Mouse (Mus musculus) stomach, embryonic 16.5 days (tissue): Measurements from ENCODE around the gene Wfdc1. TPM values are rescaled to one million over a fixed set of nuclear protein-coding genes. Genes with fewer than 3 reads are reported as not detected.

ENCODE experiments used
- ATAC-seq: fragments of 200-750 bp; cut with Nextera tagmentation; 2 replicates; pipeline ENCODE4 v1.8.0; 2017; ENCODE audit warnings: moderate number of reproducible peaks, moderate TSS enrichment; ENCODE audit not compliant: insufficient read depth, low FRiP score
- H3K27ac ChIP-seq: fragments of 300-500 bp; sonication (generic); 2 replicates; pipeline ENCODE4 v1.5.1; 2014; ENCODE audit warnings: low read length
- H3K27me3 ChIP-seq: fragments of 300-500 bp; sonication (generic); 2 replicates; pipeline ENCODE4 v1.6.1; 2014; ENCODE audit warnings: low read length, control low read depth, mixed read lengths; ENCODE audit not compliant: control insufficient read depth, insufficient read depth
- H3K36me3 ChIP-seq: fragments of 300-500 bp; sonication (generic); 2 replicates; pipeline ENCODE4 v1.6.1; 2014; ENCODE audit warnings: low read length; ENCODE audit not compliant: control insufficient read depth, insufficient read depth
- H3K4me1 ChIP-seq: fragments of 300-500 bp; sonication (generic); 2 replicates; pipeline ENCODE4 v1.6.1; 2014; ENCODE audit warnings: low read length, control low read depth, mixed read lengths; ENCODE audit not compliant: control insufficient read depth, insufficient read depth
- H3K4me2 ChIP-seq: fragments of 300-500 bp; sonication (generic); 2 replicates; pipeline ENCODE4 v1.6.1; 2014; ENCODE audit warnings: low read depth, low read length, mixed read lengths
- H3K4me3 ChIP-seq: fragments of 300-500 bp; sonication (generic); replicated peaks from 2 replicates; pipeline ENCODE4 v1.5.1; 2014; ENCODE audit warnings: mild to moderate bottlenecking, low read length
- H3K9ac ChIP-seq: fragments of 300-500 bp; sonication (generic); 2 replicates; pipeline ENCODE4 v1.6.1; 2014; ENCODE audit warnings: low read length
- H3K9me3 ChIP-seq: fragments of 300-500 bp; sonication (generic); replicated peaks from 2 replicates; pipeline ENCODE4 v1.6.1; 2016; ENCODE audit warnings: low read length, control low read depth; ENCODE audit not compliant: control insufficient read depth
- WGBS: fragments of 180-500 bp; shearing (Covaris S2); extraction: QIAGEN DNeasy Blood & Tissue Kit; methylation state at CpG from one replicate; pipeline ENCODE4 v1.1.7; 2014; 5-methylcytosine and 5-hydroxymethylcytosine counted together
- polyA plus RNA-seq: library from polyadenylated mRNA; unstranded; fragments of >200 nt; fragmentation: Nextera tagmentation; extraction: Ambion mirVana; gene quantifications from 2 replicates; pipeline ENCODE4 v1.2.1, GENCODE M21; 2015

Wfdc1 gene
- polyA plus RNA-seq, 1 experiment from 2014 or later: 33.9 TPM

DNA sequence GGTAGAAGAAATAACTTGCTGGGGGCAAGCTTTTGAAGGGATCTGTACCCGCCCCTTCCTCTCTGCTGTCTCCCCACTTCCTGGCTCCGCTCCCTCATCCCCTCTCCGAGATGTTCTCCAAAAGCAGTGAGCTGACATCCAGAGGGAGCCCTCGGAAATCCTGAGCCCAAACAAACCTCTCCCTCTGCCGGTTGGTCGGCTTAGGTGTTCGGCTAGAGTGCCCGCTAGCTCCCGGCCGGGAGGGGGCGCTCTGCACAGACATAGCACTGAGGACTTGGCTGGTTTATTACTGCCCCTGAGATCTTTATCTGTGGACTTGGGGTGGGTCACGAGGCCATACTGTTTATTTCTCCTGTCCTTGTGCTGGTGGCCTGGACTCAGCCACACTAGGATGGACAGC lies 3.1 kb downstream of the Wfdc1 start:
- H3K4me3 ChIP-seq: no peak overlapping the region
- H3K27me3 ChIP-seq: no peaks in the 10 kb centered on the region
- H3K4me1 ChIP-seq: peaks cover 40% of the 10 kb centered on the region
- H3K4me2 ChIP-seq: no peak overlapping the region
- H3K27ac ChIP-seq: peak overlapping the region; percentile 36
- H3K36me3 ChIP-seq: no peaks in the 10 kb centered on the region
- WGBS: 48% methylated on average over 12 of the region's 12 CpGs
- ATAC-seq: no peak
- H3K9ac ChIP-seq: no peak overlapping the region
- no peaks in the 10 kb centered on the region for H3K9me3 ChIP-seq

DNA sequence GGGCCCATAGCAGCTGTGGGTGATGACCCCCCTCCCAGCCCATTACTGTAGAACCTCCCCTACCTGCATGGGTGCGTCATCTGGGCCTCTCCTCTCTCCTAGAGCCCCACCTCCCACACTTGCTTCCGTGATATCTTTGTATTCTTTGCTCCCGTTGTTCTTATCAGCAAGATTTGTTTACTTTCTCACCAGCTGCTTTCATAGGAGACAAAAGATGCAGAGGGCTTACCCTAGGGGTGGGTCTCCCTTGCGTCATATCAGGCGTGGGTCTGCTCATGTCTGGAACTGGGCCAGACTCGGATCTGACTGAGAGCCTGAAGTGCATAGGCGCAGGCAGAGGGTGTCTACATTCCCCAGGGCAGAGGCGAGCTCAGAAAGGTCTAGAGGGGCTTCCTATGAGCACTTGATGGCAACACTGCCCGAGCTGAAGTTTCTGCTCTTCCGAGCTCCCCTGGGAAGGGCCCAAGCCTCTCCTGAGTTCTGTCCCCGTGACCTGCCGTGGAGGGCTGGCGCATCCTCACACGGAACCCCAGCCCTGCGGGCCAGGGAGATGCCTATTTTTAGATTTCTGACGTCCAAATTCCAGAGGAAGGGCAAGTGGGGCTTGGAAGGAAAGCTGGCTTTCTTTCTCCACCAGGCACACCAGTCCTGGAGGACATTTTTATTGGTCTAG lies 4.4 kb downstream of the Wfdc1 start:
- peak overlapping the region; percentile 61 for H3K9ac ChIP-seq
- ATAC-seq: peak; percentile 84

DNA sequence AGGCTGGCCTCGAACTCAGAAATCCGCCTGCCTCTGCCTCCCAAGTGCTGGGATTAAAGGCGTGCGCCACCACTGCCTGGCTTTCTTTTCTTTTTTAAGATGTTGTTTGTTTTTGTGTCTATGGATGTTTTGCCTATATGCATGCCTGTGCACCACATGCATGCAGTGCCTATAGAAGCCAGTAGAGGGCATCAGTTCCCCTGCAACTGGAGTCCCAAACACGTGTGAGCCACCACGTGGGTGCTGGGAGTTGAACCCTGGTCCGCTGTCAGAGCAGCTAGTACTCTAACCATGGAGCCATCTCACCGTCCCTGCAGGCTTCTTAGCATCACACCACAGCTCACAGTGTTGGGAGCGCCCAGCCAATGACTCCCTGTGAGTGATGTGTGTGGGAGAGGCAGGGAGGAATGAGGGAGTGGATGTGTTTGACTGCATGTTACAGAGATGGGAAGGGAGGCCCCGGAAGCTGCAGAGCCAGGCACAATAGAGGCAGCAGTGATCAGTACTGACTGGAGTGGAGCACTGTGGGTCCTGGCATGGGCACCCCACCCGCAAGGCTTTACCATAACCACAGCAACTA lies 7.9 kb downstream of the Wfdc1 start:
- no peaks in the 10 kb centered on the region for H3K9me3 ChIP-seq
- no peak overlapping the region for H3K27ac ChIP-seq
- ATAC-seq: no peak
- no peak overlapping the region for H3K9ac ChIP-seq
- H3K27me3 ChIP-seq: no peaks in the 10 kb centered on the region
- no peak overlapping the region for H3K4me2 ChIP-seq
- no peaks in the 10 kb centered on the region for H3K36me3 ChIP-seq
- H3K4me1 ChIP-seq: peaks cover 21% of the 10 kb centered on the region
- 77% methylated on average over 10 of the region's 11 CpGs for WGBS
- no peak overlapping the region for H3K4me3 ChIP-seq

More for the DNA sequence above, 4.4 kb downstream of the Wfdc1 start:
- Histone ChIP-seq H3K9me3 (no peaks in the 10 kb centered on the region), H3K4me3 (no peak overlapping the region; the same call in 1 of the 2 replicates), H3K4me1 (peaks cover 34% of the 10 kb centered on the region), H3K27ac (peak overlapping the region; percentile 88), H3K36me3 (no peaks in the 10 kb centered on the region), H3K27me3 (no peaks in the 10 kb centered on the region), H3K4me2 (peak overlapping the region; percentile 37)
- 18% methylated on average over 16 of the region's 16 CpGs for WGBS

DNA sequence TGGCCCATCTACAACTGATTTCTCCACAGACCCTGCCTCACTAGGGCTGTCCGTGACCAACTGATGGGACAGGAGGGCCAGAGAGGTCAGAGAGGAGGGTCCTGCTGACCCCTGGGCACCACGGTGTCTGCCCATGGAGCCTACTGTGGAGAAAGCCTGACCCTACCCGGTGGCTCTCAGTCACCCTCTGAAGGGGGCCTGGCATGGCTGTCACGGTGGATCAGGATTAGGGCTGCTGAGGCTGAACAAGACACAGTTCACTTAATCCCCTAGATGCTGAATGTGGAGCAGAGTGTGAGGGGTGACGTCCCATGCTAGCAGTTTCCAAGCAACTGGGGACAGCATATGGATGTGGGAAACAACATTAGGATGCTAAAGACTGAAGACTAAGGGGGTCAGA lies 9.3 kb downstream of the Wfdc1 start:
- Histone ChIP-seq H3K9ac (no peak overlapping the region; the same call in 1 of the 2 replicates), H3K4me3 (no peak overlapping the region), H3K27ac (no peak overlapping the region), H3K9me3 (no peaks in the 10 kb centered on the region), H3K4me1 (peaks cover 11% of the 10 kb centered on the region), H3K27me3 (no peaks in the 10 kb centered on the region), H3K4me2 (no peak overlapping the region), H3K36me3 (no peaks in the 10 kb centered on the region)
- 86% methylated on average over 5 of the region's 5 CpGs for WGBS
- no peak for ATAC-seq

DNA sequence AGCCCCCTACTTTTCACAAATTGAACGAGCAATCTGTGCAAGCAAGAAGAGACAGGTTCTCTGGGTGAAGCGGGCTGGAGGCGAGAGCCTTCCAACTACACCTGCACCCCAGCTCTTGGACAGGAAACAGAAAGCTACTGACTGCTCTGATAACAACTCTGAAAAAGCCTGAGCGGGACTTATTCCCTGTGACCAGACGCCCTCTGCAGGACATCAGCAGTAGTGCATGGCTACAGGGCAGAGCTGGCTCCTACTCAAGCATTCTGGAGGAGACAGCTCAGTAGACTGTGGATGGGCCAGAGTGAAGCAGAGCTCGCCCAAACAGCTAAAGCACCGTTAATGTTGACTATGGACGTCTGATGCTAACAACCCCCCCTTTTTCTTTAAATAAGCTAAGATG lies 10.2 kb downstream of the Wfdc1 start:
- no peak overlapping the region for H3K27ac ChIP-seq
- H3K36me3 ChIP-seq: no peaks in the 10 kb centered on the region
- 14% methylated on average over 8 of the region's 8 CpGs for WGBS
- ATAC-seq: peak; percentile 37; the same call in 1 of the 2 replicates
- H3K9ac ChIP-seq: no peak overlapping the region
- peaks cover 3% of the 10 kb centered on the region; the same call in 1 of the 2 replicates for H3K4me1 ChIP-seq
- no peaks in the 10 kb centered on the region for H3K27me3 ChIP-seq
- H3K4me3 ChIP-seq: no peak overlapping the region
- no peak overlapping the region for H3K4me2 ChIP-seq
- no peaks in the 10 kb centered on the region for H3K9me3 ChIP-seq

DNA sequence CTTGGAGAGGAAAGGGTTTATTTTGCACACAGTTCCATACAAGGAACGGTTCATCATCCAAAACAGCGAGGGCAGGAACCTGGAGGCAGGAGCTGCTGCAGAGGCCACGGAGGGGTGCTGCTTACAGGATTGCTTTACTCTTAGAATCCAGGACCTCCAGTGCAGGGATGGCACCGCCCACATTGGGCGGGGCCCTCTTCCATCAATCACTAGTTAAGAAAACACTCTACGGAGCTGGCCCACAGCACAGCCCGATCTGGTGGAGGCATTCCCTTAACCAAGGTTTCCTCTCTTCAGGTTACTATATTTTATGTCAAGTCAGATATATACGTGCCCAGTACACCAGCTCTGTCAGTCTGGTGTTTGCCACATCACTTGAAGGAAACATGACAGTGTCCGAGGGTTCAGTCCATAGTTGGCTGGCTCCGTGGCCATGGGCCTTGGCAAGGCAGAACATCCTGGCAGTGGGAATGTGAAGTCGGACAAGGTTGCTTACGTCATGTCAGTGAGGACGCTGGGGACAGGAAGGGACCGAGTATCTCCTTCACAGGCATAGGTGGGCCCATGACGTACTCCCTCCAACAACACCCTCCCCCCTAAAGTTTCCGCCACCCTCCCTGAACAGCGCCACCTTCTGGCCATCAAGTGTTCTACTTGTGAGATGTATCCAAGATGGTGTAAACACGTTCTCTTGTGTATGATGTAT lies 12.1 kb downstream of the Wfdc1 start:
- 12% methylated on average over 18 of the region's 18 CpGs for WGBS
- H3K4me1 ChIP-seq: peaks cover 3% of the 10 kb centered on the region; the same call in 1 of the 2 replicates
- H3K9me3 ChIP-seq: no peaks in the 10 kb centered on the region
- H3K4me2 ChIP-seq: peak overlapping the region; percentile 31; the same call in 1 of the 2 replicates
- no peaks in the 10 kb centered on the region for H3K36me3 ChIP-seq
- ATAC-seq: no peak
- H3K27ac ChIP-seq: no peak overlapping the region
- no peaks in the 10 kb centered on the region for H3K27me3 ChIP-seq
- H3K4me3 ChIP-seq: no peak overlapping the region
- H3K9ac ChIP-seq: no peak overlapping the region

DNA sequence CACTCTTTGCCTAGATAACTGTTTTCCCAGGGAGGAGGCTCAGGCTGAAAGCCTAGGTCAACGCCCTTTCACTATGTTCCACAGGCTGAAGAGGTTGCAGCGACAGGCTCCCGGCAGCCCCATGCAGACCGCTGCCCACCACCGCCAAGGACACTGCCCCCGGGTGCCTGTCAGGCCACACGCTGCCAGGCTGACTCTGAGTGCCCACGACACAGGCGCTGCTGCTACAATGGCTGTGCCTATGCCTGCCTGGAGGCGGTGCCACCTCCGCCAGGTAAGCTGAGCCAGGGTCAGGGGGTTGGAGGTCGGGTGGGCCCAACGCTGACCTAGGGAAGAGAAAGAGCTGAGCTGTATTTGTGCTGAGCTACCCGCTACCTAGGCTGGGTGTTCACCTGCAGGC lies 13.0 kb downstream of the Wfdc1 start:
- H3K4me3 ChIP-seq: no peak overlapping the region
- ATAC-seq: no peak
- H3K36me3 ChIP-seq: no peaks in the 10 kb centered on the region
- H3K4me2 ChIP-seq: no peak overlapping the region
- 61% methylated on average over 14 of the region's 14 CpGs for WGBS
- H3K9me3 ChIP-seq: no peaks in the 10 kb centered on the region
- H3K9ac ChIP-seq: no peak overlapping the region
- no peaks in the 10 kb centered on the region for H3K27me3 ChIP-seq
- H3K27ac ChIP-seq: no peak overlapping the region
- H3K4me1 ChIP-seq: peaks cover 3% of the 10 kb centered on the region; the same call in 1 of the 2 replicates

DNA sequence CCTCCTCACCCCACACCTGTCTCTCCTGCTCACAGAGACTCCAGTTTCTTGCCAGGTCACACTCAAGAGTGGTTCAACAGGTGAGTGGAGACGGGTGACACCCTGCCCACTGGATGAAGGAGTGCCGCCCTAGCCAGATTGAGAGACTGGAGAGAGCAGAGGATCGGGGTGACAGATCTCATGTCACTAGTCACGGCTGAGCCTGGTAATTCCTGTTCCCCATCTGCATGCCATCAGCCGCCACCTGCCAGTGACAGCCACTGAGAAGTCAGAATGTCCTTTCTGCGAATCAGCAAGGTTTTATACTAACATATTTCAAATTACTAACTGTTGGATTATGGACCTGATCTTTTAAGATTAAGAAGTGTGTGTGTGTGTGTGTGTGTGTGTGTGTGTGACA lies 24.4 kb downstream of the Wfdc1 start:
- no peaks in the 10 kb centered on the region for H3K36me3 ChIP-seq
- no peaks in the 10 kb centered on the region for H3K9me3 ChIP-seq
- 60% methylated on average over 6 of the region's 6 CpGs for WGBS
- no peak overlapping the region for H3K4me3 ChIP-seq
- no peak overlapping the region for H3K9ac ChIP-seq
- no peaks in the 10 kb centered on the region; the same call in 1 of the 2 replicates for H3K4me1 ChIP-seq
- H3K27me3 ChIP-seq: no peaks in the 10 kb centered on the region
- no peak overlapping the region for H3K4me2 ChIP-seq
- peak; percentile 56; the same call in 1 of the 2 replicates for ATAC-seq
- peak overlapping the region; percentile 37; the same call in 1 of the 2 replicates for H3K27ac ChIP-seq

DNA sequence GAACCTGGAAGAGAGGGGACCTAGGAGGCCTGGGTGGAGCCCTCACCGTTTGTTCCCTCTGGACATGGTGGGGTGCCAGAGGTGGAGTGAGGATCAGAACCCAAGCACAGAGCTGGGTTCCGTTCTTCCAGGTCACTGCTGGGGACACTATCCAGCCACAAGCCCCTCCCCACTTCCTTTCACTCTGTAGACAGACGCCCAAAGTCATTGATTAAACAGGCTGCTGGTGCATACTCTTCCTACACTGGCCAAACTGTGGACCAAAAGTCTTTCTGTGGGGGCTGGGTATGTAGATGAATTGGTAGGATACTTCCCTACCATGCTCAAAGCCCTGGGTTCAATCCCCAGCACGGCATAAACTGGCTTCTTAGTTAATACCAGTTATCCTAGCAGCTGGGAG lies 25.8 kb downstream of the Wfdc1 start:
- Histone ChIP-seq H3K4me2 (no peak overlapping the region), H3K9ac (no peak overlapping the region), H3K36me3 (no peaks in the 10 kb centered on the region), H3K9me3 (no peaks in the 10 kb centered on the region), H3K4me1 (no peaks in the 10 kb centered on the region; the same call in 1 of the 2 replicates), H3K4me3 (no peak overlapping the region), H3K27ac (no peak overlapping the region), H3K27me3 (no peaks in the 10 kb centered on the region)
- no peak for ATAC-seq
- 70% methylated on average over 4 of the region's 4 CpGs for WGBS
